26 mouse cellular contexts compared by ENCODE assay signal in the genomic region with DNA sequence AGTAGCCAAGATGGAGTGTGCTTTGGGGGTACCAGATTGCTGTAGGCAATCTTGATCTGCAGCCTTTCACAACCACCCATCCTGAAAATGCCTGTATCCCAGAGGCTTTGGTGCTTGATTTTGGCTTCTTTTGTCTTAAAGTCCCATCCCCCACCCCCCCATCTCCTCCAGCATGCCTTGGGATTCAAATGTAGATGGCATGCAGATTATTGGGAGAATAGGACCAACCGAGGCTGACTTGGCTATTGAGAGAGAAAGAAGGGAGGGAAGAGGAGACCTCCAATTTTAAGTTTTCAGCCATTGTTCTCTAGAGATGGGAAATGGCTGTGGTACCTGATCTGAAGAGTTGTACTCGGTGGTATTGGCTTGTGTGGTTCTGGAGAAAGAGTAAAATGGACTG.
"Had no signal": no experiment of that assay in that cellular context is flagged by ENCODE, and none has a peak within 500 bp of the region (broad histone marks: within the 10 kb centered on the region; RNA-seq: fewer than 3 reads in every experiment).

No protein-coding gene starts in this region.

- H3K9me3 ChIP-seq: heart, embryonic 13.5 days; heart, embryonic 15.5 days; hindbrain, embryonic 13.5 days; hindbrain, embryonic 15.5 days; kidney, embryonic 15.5 days; limb, embryonic 10.5 days; limb, embryonic 12.5 days; liver, embryonic 13.5 days; liver, embryonic 15.5 days had no signal

- DNase-seq: gastrocnemius, postnatal 14 days; gastrocnemius, postnatal 36 days; heart, adult 18-20 months; heart, postnatal 14 days; heart, postnatal 36 days; kidney, adult 11 months; kidney, adult 2 months; kidney, adult 9 months; kidney, postnatal 14 days; kidney, postnatal 36 days; liver; liver, embryonic 13.5 days had no signal

- H3K4me2 ChIP-seq: heart, embryonic 11.5 days; heart, embryonic 13.5 days; heart, embryonic 15.5 days; hindbrain, embryonic 13.5 days; hindbrain, embryonic 15.5 days; kidney, embryonic 15.5 days; limb, embryonic 12.5 days; liver, embryonic 11.5 days; liver, embryonic 13.5 days; liver, embryonic 15.5 days had no signal

- H3K36me3 ChIP-seq: heart, embryonic 13.5 days; heart, embryonic 15.5 days; hindbrain, embryonic 13.5 days; hindbrain, embryonic 15.5 days; kidney, embryonic 15.5 days; limb, embryonic 10.5 days; limb, embryonic 12.5 days; liver, embryonic 13.5 days; liver, embryonic 15.5 days had no signal

- H3K27ac ChIP-seq: heart, embryonic 13.5 days; heart, embryonic 15.5 days; hindbrain, embryonic 13.5 days; hindbrain, embryonic 15.5 days; hindbrain, postnatal 0 days; kidney, embryonic 15.5 days; kidney, postnatal 0 days; left cerebral cortex, adult 2 months; limb, embryonic 10.5 days; limb, embryonic 12.5 days; liver, embryonic 13.5 days; liver, embryonic 15.5 days had no signal

- H3K9ac ChIP-seq: heart, embryonic 13.5 days; heart, embryonic 15.5 days; hindbrain, embryonic 13.5 days; hindbrain, embryonic 15.5 days; kidney, embryonic 15.5 days; limb, embryonic 12.5 days; liver, embryonic 13.5 days; liver, embryonic 15.5 days had no signal

- H3K27me3 ChIP-seq: heart, embryonic 15.5 days; liver, embryonic 13.5 days; liver, embryonic 15.5 days had no signal

- H3K4me3 ChIP-seq: heart, embryonic 13.5 days; heart, embryonic 15.5 days; hindbrain, embryonic 13.5 days; hindbrain, embryonic 15.5 days; kidney, embryonic 15.5 days; left cerebral cortex, adult 2 months; limb, embryonic 10.5 days; limb, embryonic 12.5 days; liver, embryonic 13.5 days; liver, embryonic 15.5 days had no signal

- ATAC-seq: hindbrain, postnatal 0 days; intestine, embryonic 16.5 days had no signal
